Mouse (Mus musculus): Measurements from ENCODE around the gene Cd59a. TPM values are rescaled to one million over a fixed set of nuclear protein-coding genes. Genes with fewer than 3 reads are reported as not detected.
"Not testable (repeated sequence)": the region's sequence is repeated elsewhere in the genome, so short reads cannot be mapped to it uniquely, and the experiment has no call there.

Cd59a gene
- 62.0 and 66.4 TPM in 2 replicates for polyA plus RNA-seq (2015; fragmentation: Nextera tagmentation; extraction: Ambion mirVana)

GRCm38 (mm10) chr2:104095741-104096213 lies at the start of gene Cd59a:
Cd59a (plus strand) TSS chr2:104095801.
- H3K9me3 ChIP-seq = no peaks in the 10 kb centered on the region
- no peaks in the 10 kb centered on the region for H3K27me3 ChIP-seq (replicated peaks)
- H3K4me1 ChIP-seq = peaks cover 39% of the 10 kb centered on the region
- peak within 1 kb of the TSS; percentile 96 for H3K27ac ChIP-seq (replicated peaks)
- peak within 1 kb of the TSS; percentile 63 for H3K4me3 ChIP-seq
- H3K36me3 ChIP-seq = no peaks in the 10 kb centered on the region
- ATAC-seq (ENCODE audit: extremely low read depth, insufficient number of reproducible peaks, low FRiP score, low TSS enrichment) = peak; percentile 84
- 3% methylated on average over 15 of the region's 15 CpGs for WGBS
- peak within 1 kb of the TSS; percentile 90 for H3K9ac ChIP-seq
- H3K4me2 ChIP-seq = peak within 1 kb of the TSS; percentile 76

- Histone ChIP-seq H3K4me3 (no peak overlapping the region), H3K9ac (no peak overlapping the region), H3K27me3 (replicated peaks) (no peaks in the 10 kb centered on the region), H3K27ac (replicated peaks) (no peak overlapping the region), H3K9me3 (no peaks in the 10 kb centered on the region), H3K4me2 (no peak overlapping the region), H3K36me3 (peaks cover 75% of the 10 kb centered on the region), H3K4me1 (no peaks in the 10 kb centered on the region)
- ATAC-seq (ENCODE audit: extremely low read depth, insufficient number of reproducible peaks, low FRiP score, low TSS enrichment) = no peak
- 82% methylated on average over 1 of the region's 1 CpGs for WGBS
Measured at GRCm38 (mm10) chr2:104058381-104058780, 37.2 kb upstream of the Cd59a start.

- Histone ChIP-seq H3K27me3 (replicated peaks) (no peaks in the 10 kb centered on the region), H3K4me1 (no peaks in the 10 kb centered on the region), H3K9me3 (no peaks in the 10 kb centered on the region), H3K4me2 (no peak overlapping the region), H3K27ac (replicated peaks) (no peak overlapping the region), H3K4me3 (no peak overlapping the region), H3K36me3 (peaks cover 73% of the 10 kb centered on the region), H3K9ac (no peak overlapping the region)
- ATAC-seq (ENCODE audit: extremely low read depth, insufficient number of reproducible peaks, low FRiP score, low TSS enrichment) = no peak
- 92% methylated on average over 4 of the region's 4 CpGs for WGBS
Measured at GRCm38 (mm10) chr2:104058954-104059353, 36.6 kb upstream of the Cd59a start.

GRCm38 (mm10) chr2:104059786-104060185 lies 35.8 kb upstream of the Cd59a start:
- H3K27ac ChIP-seq (replicated peaks) = no peak overlapping the region
- peaks cover 64% of the 10 kb centered on the region for H3K36me3 ChIP-seq
- no peak for ATAC-seq (ENCODE audit: extremely low read depth, insufficient number of reproducible peaks, low FRiP score, low TSS enrichment)
- H3K4me1 ChIP-seq = no peaks in the 10 kb centered on the region
- no peaks in the 10 kb centered on the region for H3K27me3 ChIP-seq (replicated peaks)
- H3K4me2 ChIP-seq = no peak overlapping the region
- H3K9me3 ChIP-seq = no peaks in the 10 kb centered on the region
- no peak overlapping the region for H3K9ac ChIP-seq
- WGBS = 77% methylated on average over 10 of the region's 10 CpGs
- H3K4me3 ChIP-seq = no peak overlapping the region

GRCm38 (mm10) chr2:104060996-104061395 lies 34.6 kb upstream of the Cd59a start:
- Histone ChIP-seq H3K36me3 (peaks cover 53% of the 10 kb centered on the region), H3K4me1 (no peaks in the 10 kb centered on the region), H3K9ac (no peak overlapping the region), H3K9me3 (no peaks in the 10 kb centered on the region), H3K27me3 (replicated peaks) (no peaks in the 10 kb centered on the region), H3K4me2 (no peak overlapping the region), H3K27ac (replicated peaks) (no peak overlapping the region), H3K4me3 (no peak overlapping the region)
- 96% methylated on average over 6 of the region's 6 CpGs for WGBS
- ATAC-seq (ENCODE audit: extremely low read depth, insufficient number of reproducible peaks, low FRiP score, low TSS enrichment) = no peak

GRCm38 (mm10) chr2:104062665-104063064 lies 32.9 kb upstream of the Cd59a start:
- Histone ChIP-seq H3K36me3 (peaks cover 50% of the 10 kb centered on the region), H3K4me1 (no peaks in the 10 kb centered on the region), H3K9me3 (no peaks in the 10 kb centered on the region), H3K27me3 (replicated peaks) (no peaks in the 10 kb centered on the region), H3K4me3 (no peak overlapping the region), H3K4me2 (no peak overlapping the region), H3K9ac (no peak overlapping the region), H3K27ac (replicated peaks) (no peak overlapping the region)
- ATAC-seq (ENCODE audit: extremely low read depth, insufficient number of reproducible peaks, low FRiP score, low TSS enrichment) = no peak

GRCm38 (mm10) chr2:104064152-104064551 lies 31.4 kb upstream of the Cd59a start:
- 74% methylated on average over 2 of the region's 2 CpGs for WGBS
- no peak for ATAC-seq (ENCODE audit: extremely low read depth, insufficient number of reproducible peaks, low FRiP score, low TSS enrichment)
- H3K36me3 ChIP-seq = peaks cover 40% of the 10 kb centered on the region
- no peaks in the 10 kb centered on the region for H3K27me3 ChIP-seq (replicated peaks)
- no peak overlapping the region for H3K9ac ChIP-seq
- no peak overlapping the region for H3K27ac ChIP-seq (replicated peaks)
- no peak overlapping the region for H3K4me2 ChIP-seq
- peaks cover 4% of the 10 kb centered on the region; the same call in 1 of the 2 replicates for H3K4me1 ChIP-seq
- no peak overlapping the region for H3K4me3 ChIP-seq
- no peaks in the 10 kb centered on the region for H3K9me3 ChIP-seq

- H3K27ac ChIP-seq (replicated peaks); H3K9me3 ChIP-seq; H3K9ac ChIP-seq; ATAC-seq (ENCODE audit: extremely low read depth, insufficient number of reproducible peaks, low FRiP score, low TSS enrichment); H3K27me3 ChIP-seq (replicated peaks); H3K4me2 ChIP-seq; H3K4me3 ChIP-seq: not testable (repeated sequence)
- WGBS = 78% methylated on average over 6 of the region's 6 CpGs
- Histone ChIP-seq H3K36me3 (peaks cover 29% of the 10 kb centered on the region), H3K4me1 (peaks cover 12% of the 10 kb centered on the region)
Measured at GRCm38 (mm10) chr2:104065526-104065925, 30.1 kb upstream of the Cd59a start, which contains the start of gene Gm10912. Gm10912 (plus strand) TSS chr2:104065826.

- not testable (repeated sequence) for H3K36me3 ChIP-seq; ATAC-seq (ENCODE audit: extremely low read depth, insufficient number of reproducible peaks, low FRiP score, low TSS enrichment); H3K9me3 ChIP-seq; H3K4me3 ChIP-seq; H3K27ac ChIP-seq (replicated peaks); H3K9ac ChIP-seq; H3K27me3 ChIP-seq (replicated peaks); H3K4me2 ChIP-seq
- 67% methylated on average over 7 of the region's 7 CpGs for WGBS
- H3K4me1 ChIP-seq = peaks cover 12% of the 10 kb centered on the region
Measured at GRCm38 (mm10) chr2:104068450-104068849, 27.2 kb upstream of the Cd59a start, which contains the start of gene Gm10799. Gm10799 (minus strand) TSS chr2:104068550.

GRCm38 (mm10) chr2:104069704-104070185 lies 25.9 kb upstream of the Cd59a start, which contains the start of gene Cd59b:
Cd59b (plus strand) TSS chr2:104069849.
- Histone ChIP-seq H3K36me3 (no peaks in the 10 kb centered on the region), H3K9me3 (no peaks in the 10 kb centered on the region), H3K4me2 (peak within 1 kb of the TSS; percentile 69), H3K27me3 (replicated peaks) (no peaks in the 10 kb centered on the region), H3K27ac (replicated peaks) (0 out of 2 replicates have a peak within 1 kb of the TSS, but pooled peaks have one; percentile 39), H3K4me1 (peaks cover 12% of the 10 kb centered on the region), H3K4me3 (peak within 1 kb of the TSS; percentile 53), H3K9ac (peak within 1 kb of the TSS; percentile 65)
- ATAC-seq (ENCODE audit: extremely low read depth, insufficient number of reproducible peaks, low FRiP score, low TSS enrichment) = peak; percentile 46; the same call in 1 of the 2 replicates
- WGBS = 8% methylated on average over 13 of the region's 13 CpGs

- H3K4me1 ChIP-seq; H3K9me3 ChIP-seq; H3K4me3 ChIP-seq; H3K36me3 ChIP-seq; H3K27ac ChIP-seq (replicated peaks); H3K9ac ChIP-seq; H3K27me3 ChIP-seq (replicated peaks); H3K4me2 ChIP-seq: not testable (repeated sequence)
- ATAC-seq (ENCODE audit: extremely low read depth, insufficient number of reproducible peaks, low FRiP score, low TSS enrichment) = 0 out of 2 replicates have a peak, but pooled peaks have one; percentile 37
- WGBS = 53% methylated on average over 5 of the region's 5 CpGs
Measured at GRCm38 (mm10) chr2:104078285-104078684, 17.3 kb upstream of the Cd59a start.

- not testable (repeated sequence) for H3K36me3 ChIP-seq; H3K4me2 ChIP-seq; H3K9me3 ChIP-seq; H3K9ac ChIP-seq; ATAC-seq (ENCODE audit: extremely low read depth, insufficient number of reproducible peaks, low FRiP score, low TSS enrichment); H3K27ac ChIP-seq (replicated peaks); H3K27me3 ChIP-seq (replicated peaks); H3K4me1 ChIP-seq; H3K4me3 ChIP-seq
- WGBS = no CpG with 5 or more reads among the region's 1 CpGs
Measured at GRCm38 (mm10) chr2:104081436-104082050, 14.1 kb upstream of the Cd59a start.

All from heart, embryonic 13.5 days (tissue).